Mouse (Mus musculus) right cerebral cortex, postnatal 25 days (tissue): ENCODE results near the gene Cypt14.
"Not testable (repeated sequence)": the region's sequence is repeated elsewhere in the genome, so short reads cannot be mapped to it uniquely, and the experiment has no call there.

Experiments used
- DNase-seq: peaks from one replicate; pipeline ENCODE4 v3.0.0; 2022

Cypt14 gene

DNA sequence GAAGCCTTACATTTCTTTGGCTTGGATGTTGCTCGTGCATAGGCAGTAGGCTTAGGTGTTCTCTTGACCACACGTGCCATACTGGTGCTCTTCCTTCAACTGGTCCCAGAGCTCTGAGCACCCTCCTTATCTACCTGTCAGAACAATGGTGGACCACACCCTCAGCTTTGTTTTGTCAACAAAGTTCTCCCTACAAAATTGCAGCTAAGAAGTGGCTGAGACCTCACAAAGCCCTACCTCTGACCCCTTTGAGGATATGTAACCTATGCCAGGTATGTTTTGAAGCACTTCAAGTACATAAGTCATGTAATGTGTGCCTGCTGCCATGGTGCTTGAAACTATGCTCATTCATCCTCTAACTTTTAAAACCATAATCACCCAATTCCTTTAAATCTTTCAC lies at the start of gene Cypt14:
Gene Cypt14, minus strand, starts transcription at position 101 of the 400 bp plus-strand sequence.
- not testable (repeated sequence) for DNase-seq
